ENCODE assay signal across 10 mouse cellular contexts in genomic region chr3:101836532-101836931, GRCm38 (mm10). TPM values are rescaled to one million over a fixed set of nuclear protein-coding genes. Genes with fewer than 3 reads are reported as not detected.
DNase-seq lines count a peak whose midpoint lies in the region; ATAC-seq and TF ChIP-seq lines count a peak whose summit lies in the region.
"Had no signal": no experiment of that assay in that cellular context is flagged by ENCODE, and none has a peak within 500 bp of the region (broad histone marks: within the 10 kb centered on the region; RNA-seq: fewer than 3 reads in every experiment).

No protein-coding gene starts in this region.

- H3K27ac ChIP-seq in gastrocnemius, adult 2 months, result 0 out of 2 replicates have a peak overlapping the region, but pooled peaks have one; percentile 12
- H3K27ac ChIP-seq in CH12.LX (ENCODE audit: insufficient read depth, low read depth), result no peak overlapping the region
- peak overlapping the region; percentile 78 for H3K27ac ChIP-seq in hindbrain, embryonic 10.5 days
- no peak overlapping the region for H3K27ac ChIP-seq in liver, embryonic 15.5 days (replicated peaks)

- no peak for DNase-seq in gastrocnemius, adult 2 months
- DNase-seq in gastrocnemius, adult 18-20 months (ENCODE audit: low spot score), result no peak
- DNase-seq in CH12.LX (ENCODE audit: extremely low read depth), result no peak
- DNase-seq in hindbrain, embryonic 10.5 days (ENCODE audit: low spot score), result no peak
- DNase-seq in layer of hippocampus, adult 9-10 months (ENCODE audit: low spot score), result no peak
- DNase-seq in thymus, postnatal 25 days, result no peak
- no peak for DNase-seq in left cerebral cortex, postnatal 25 days (ENCODE audit: low spot score in 2 of 2)
- DNase-seq: cerebellum, postnatal 36 days had no signal

- dilution Hi-C loops in CH12.LX (cut with MboI; ENCODE audit: extremely low pct_ligation_motif_present, extremely low pct_unique_long_range_greater_than_20kb, low sequenced_read_pairs), result no loop called here

- H3K4me3 ChIP-seq in gastrocnemius, adult 2 months, result peak overlapping the region; percentile 50
- no peak overlapping the region for H3K4me3 ChIP-seq in CH12.LX (replicated peaks in 1 of 3; ENCODE audit: low read depth in 2 of 3, low read length in 2 of 3, poor library complexity in 1 of 3)
- peak overlapping the region; percentile 36 for H3K4me3 ChIP-seq in hindbrain, embryonic 10.5 days
- no peak overlapping the region for H3K4me3 ChIP-seq in liver, embryonic 15.5 days (replicated peaks)

- H3K27me3 ChIP-seq in CH12.LX (replicated peaks), result no peaks in the 10 kb centered on the region
- H3K27me3 ChIP-seq in hindbrain, embryonic 10.5 days (ENCODE audit: insufficient read depth, poor library complexity, severe bottlenecking), result 0 out of 2 replicates have a peak, but pooled peaks cover 3% of the 10 kb centered on the region
- H3K27me3 ChIP-seq in liver, embryonic 15.5 days, result no peaks in the 10 kb centered on the region

- no peak for TF ChIP-seq RAD21 in CH12.LX (IDR thresholded peaks at IDR 0.05; ENCODE audit: low read depth, low read length)

- in situ Hi-C loops in CH12.LX (cut with MboI; ENCODE audit: low pct_ligation_motif_present, low pct_unique_long_range_greater_than_20kb, low sequenced_read_pairs), result no loop called here

- ATAC-seq in liver, embryonic 15.5 days (ENCODE audit: insufficient read depth), result no peak

- TF ChIP-seq CTCF in gastrocnemius, adult 2 months (IDR thresholded peaks at IDR 0.05), result no peak
- TF ChIP-seq CTCF in CH12.LX (conservative IDR thresholded peaks at IDR 0.05 in 1 of 2, IDR thresholded peaks at IDR 0.05 in 1 of 2; ENCODE audit: low read depth in 2 of 2, low read length in 2 of 2), result no peak

- intact Hi-C loops in gastrocnemius, adult 2 months (cut with DNase I), result no loop called here
- intact Hi-C loops in left cerebral cortex, postnatal 25 days (cut with DNase I), result loop anchor here (5.0 kb wide), 1 partner anchor 406 kb away; no protein-coding TSS in a partner anchor

- no peak overlapping the region for H3K9ac ChIP-seq in CH12.LX (ENCODE audit: insufficient read depth, low read depth)
- H3K9ac ChIP-seq in liver, embryonic 15.5 days, result no peak overlapping the region

- TF ChIP-seq POLR2A in CH12.LX (IDR thresholded peaks at IDR 0.05; ENCODE audit: low read depth, low read length), result no peak

- H3K4me1 ChIP-seq in CH12.LX (ENCODE audit: control insufficient read depth in 1 of 2, insufficient read depth in 2 of 2), result peaks cover 16 to 40% of the 10 kb centered on the region in 2 experiments
- peaks cover 30% of the 10 kb centered on the region for H3K4me1 ChIP-seq in hindbrain, embryonic 10.5 days (replicated peaks)
- 0 out of 2 replicates have a peak, but pooled peaks cover 2% of the 10 kb centered on the region for H3K4me1 ChIP-seq in liver, embryonic 15.5 days (replicated peaks)

- peaks cover 3% of the 10 kb centered on the region for H3K9me3 ChIP-seq in CH12.LX (replicated peaks; ENCODE audit: low read length)
- H3K9me3 ChIP-seq in hindbrain, embryonic 10.5 days, result no peaks in the 10 kb centered on the region
- H3K9me3 ChIP-seq in liver, embryonic 15.5 days (replicated peaks), result no peaks in the 10 kb centered on the region

- WGBS in hindbrain, embryonic 10.5 days, result 75% methylated on average over 5 of the region's 5 CpGs
- 59% methylated on average over 5 of the region's 5 CpGs for WGBS in liver, embryonic 15.5 days (ENCODE audit: insufficient replicate concordance)

- peaks cover 0 to 12% of the 10 kb centered on the region in 2 experiments for H3K36me3 ChIP-seq in CH12.LX (replicated peaks in 1 of 2; ENCODE audit: control insufficient read depth in 1 of 2, insufficient read depth in 1 of 2, low read length in 1 of 2)
- no peaks in the 10 kb centered on the region for H3K36me3 ChIP-seq in hindbrain, embryonic 10.5 days
- no peaks in the 10 kb centered on the region for H3K36me3 ChIP-seq in liver, embryonic 15.5 days (replicated peaks)

- H3K79me2 ChIP-seq in CH12.LX (replicated peaks; ENCODE audit: control insufficient read depth, extremely low read depth, insufficient read depth, poor library complexity, severe bottlenecking), result no peaks in the 10 kb centered on the region

- no peak overlapping the region for H3K4me2 ChIP-seq in CH12.LX (ENCODE audit: insufficient read depth, low read depth, poor library complexity, severe bottlenecking)
- peak overlapping the region; percentile 11; the same call in 1 of the 2 replicates for H3K4me2 ChIP-seq in liver, embryonic 15.5 days

- TF ChIP-seq EP300 in CH12.LX (IDR thresholded peaks at IDR 0.05; ENCODE audit: low read length), result no peak

TF ChIP-seq in CH12.LX, 34 proteins besides CTCF, POLR2A, EP300 and RAD21:
- TF ChIP-seq MYC (IDR thresholded peaks at IDR 0.05; ENCODE audit: low read depth, low read length) (peak; percentile 5; the same call in 1 of the 2 replicates), RCOR1 (conservative IDR thresholded peaks at IDR 0.05; ENCODE audit: low read depth, low read length) (no peak)
TF ChIP-seq in CH12.LX: peak in this region for 1.

RNA-seq across cellular contexts. Expression of gene Mab21l3, which starts 12.2 kb away (rescaled TPM):
- not detected for total RNA-seq in gastrocnemius, adult 2 months (2021)
- total RNA-seq in gastrocnemius, adult 18-20 months (2021), result not detected
- total RNA-seq in CH12.LX (2012; rRNA removed) (2.0 and 2.8 TPM in 2 replicates), CH12.LX (2014; rRNA removed) (3.4 and 3.5 TPM in 2 replicates)
- 1.9 and 2.1 TPM in 2 replicates for polyA plus RNA-seq in CH12.LX (2012; ENCODE audit: insufficient read length, low read depth)
- 0.47 TPM in 2 replicates for polyA plus RNA-seq in hindbrain, embryonic 10.5 days (2016; fragmentation: Nextera tagmentation; extraction: Ambion mirVana)
- 0.07 TPM in 1 of 2 replicates, not detected in the other for polyA plus RNA-seq in liver, embryonic 15.5 days (2015; fragmentation: Nextera tagmentation; extraction: Ambion mirVana)
- under 1 TPM; 0.44 to 0.50 TPM for total RNA-seq in left cerebral cortex, postnatal 25 days (2021)
- total RNA-seq: monocyte, adult 5-6 weeks had no signal

Comparison
In these comparisons a context has a peak if more than half of its experiments do, and no peak if none do; other contexts are left out.
1. H3K27ac ChIP-seq: peak in gastrocnemius, adult 2 months (single experiment) and hindbrain, embryonic 10.5 days (single experiment); none in CH12.LX (single experiment) and liver, embryonic 15.5 days (single experiment).
2. H3K4me3 ChIP-seq: peak in gastrocnemius, adult 2 months (single experiment) and hindbrain, embryonic 10.5 days (single experiment); none in CH12.LX (0 of 3) and liver, embryonic 15.5 days (single experiment).